Mouse (Mus musculus): ENCODE measurements at regions not wholly inside any gene's neighbourhood (a gene's known extent, or its start where the extent isn't known, plus 50 kb on each side); places are given as distances from the start of the nearest gene placed in this dataset.
A peak's percentile ranks its signal among the peaks of the same experiment; 100 is the strongest.

DNA sequence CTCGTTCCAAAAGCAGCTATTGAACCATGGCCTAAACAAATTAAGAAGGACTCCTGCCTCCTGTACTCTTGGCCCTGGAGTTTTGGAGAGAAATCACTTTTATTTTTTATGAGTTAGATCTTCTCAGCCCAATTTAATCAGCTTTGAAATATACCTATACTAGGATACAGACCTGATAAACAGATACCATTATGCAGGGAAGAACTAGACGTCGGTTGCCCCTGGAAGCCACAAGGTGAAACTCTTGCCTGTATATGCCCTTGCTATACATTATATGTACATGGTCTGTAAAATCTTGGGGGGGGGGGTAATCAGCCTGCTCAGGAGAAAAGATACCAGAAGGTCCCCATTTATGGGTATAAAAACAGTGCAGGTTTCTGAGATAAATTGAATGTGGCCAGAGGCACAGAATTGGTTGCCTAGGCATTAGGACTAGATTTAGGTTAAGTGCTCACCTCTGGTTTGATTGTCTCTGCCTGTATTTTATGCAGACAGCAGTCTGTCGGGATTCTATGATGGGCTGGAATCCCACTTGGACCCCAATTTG, 1239.9 kb upstream of the A1bg start:
- Histone ChIP-seq H3K4me1 (ENCODE audit: control insufficient read depth in 1 of 2, insufficient read depth in 2 of 2) (peaks cover 38 to 99% of the 10 kb centered on the region in 2 experiments), H3K27me3 (replicated peaks) (no peaks in the 10 kb centered on the region), H3K79me2 (replicated peaks; ENCODE audit: control insufficient read depth, extremely low read depth, insufficient read depth, poor library complexity, severe bottlenecking) (peaks cover 95% of the 10 kb centered on the region), H3K36me3 (replicated peaks in 1 of 2; ENCODE audit: control insufficient read depth in 1 of 2, insufficient read depth in 1 of 2, low read length in 1 of 2) (peaks cover 37 to 95% of the 10 kb centered on the region in 2 experiments), H3K9ac (ENCODE audit: insufficient read depth, low read depth) (no peak overlapping the region), H3K4me3 (replicated peaks in 1 of 3; ENCODE audit: low read depth in 2 of 3, low read length in 2 of 3, poor library complexity in 1 of 3) (no peak overlapping the region), H3K27ac (ENCODE audit: insufficient read depth, low read depth) (peak overlapping the region; percentile 45; the same call in 1 of the 2 replicates), H3K9me3 (replicated peaks; ENCODE audit: low read length) (no peaks in the 10 kb centered on the region), H3K4me2 (ENCODE audit: insufficient read depth, low read depth, poor library complexity, severe bottlenecking) (no peak overlapping the region)
- in situ Hi-C loops (cut with MboI; ENCODE audit: low pct_ligation_motif_present, low pct_unique_long_range_greater_than_20kb, low sequenced_read_pairs) (no loop called here), dilution Hi-C loops (cut with MboI; ENCODE audit: extremely low pct_ligation_motif_present, extremely low pct_unique_long_range_greater_than_20kb, low sequenced_read_pairs) (no loop called here)
- TF ChIP-seq GABPA (IDR thresholded peaks at IDR 0.05; ENCODE audit: insufficient replicate concordance, low read depth, low read length) = no peak
- TF ChIP-seq NRF1 (IDR thresholded peaks at IDR 0.05; ENCODE audit: low read depth, low read length) = no peak
- no peak for TF ChIP-seq RAD21 (IDR thresholded peaks at IDR 0.05; ENCODE audit: low read depth, low read length)
- no peak for TF ChIP-seq JUND (conservative IDR thresholded peaks at IDR 0.05; ENCODE audit: low read depth, low read length)
- TF ChIP-seq HCFC1 (IDR thresholded peaks at IDR 0.05; ENCODE audit: low read depth, low read length) = no peak
- no peak for TF ChIP-seq KAT2A (IDR thresholded peaks at IDR 0.05; ENCODE audit: insufficient replicate concordance, low read length)
- no peak for TF ChIP-seq USF1 (IDR thresholded peaks at IDR 0.05; ENCODE audit: low read depth, low read length)
- TF ChIP-seq ZC3H11A (IDR thresholded peaks at IDR 0.05; ENCODE audit: low read depth, low read length) = no peak
- TF ChIP-seq ELF1 (IDR thresholded peaks at IDR 0.05; ENCODE audit: low read depth, low read length) = no peak
- TF ChIP-seq E2F4 (IDR thresholded peaks at IDR 0.05; ENCODE audit: insufficient replicate concordance, low read depth, low read length) = no peak
- no peak for DNase-seq (ENCODE audit: extremely low read depth)

GRCm38 (mm10) chr15:62161975-62162647, 1239.3 kb upstream of the A1bg start:
- DNase-seq (ENCODE audit: extremely low read depth) = no peak
- Histone ChIP-seq H3K4me3 (replicated peaks in 1 of 3; ENCODE audit: low read depth in 2 of 3, low read length in 2 of 3, poor library complexity in 1 of 3) (no peak overlapping the region), H3K9me3 (replicated peaks; ENCODE audit: low read length) (no peaks in the 10 kb centered on the region), H3K36me3 (replicated peaks in 1 of 2; ENCODE audit: control insufficient read depth in 1 of 2, insufficient read depth in 1 of 2, low read length in 1 of 2) (peaks cover 36 to 95% of the 10 kb centered on the region in 2 experiments), H3K27me3 (replicated peaks) (no peaks in the 10 kb centered on the region), H3K4me2 (ENCODE audit: insufficient read depth, low read depth, poor library complexity, severe bottlenecking) (no peak overlapping the region), H3K4me1 (ENCODE audit: control insufficient read depth in 1 of 2, insufficient read depth in 2 of 2) (peaks cover 39 to 99% of the 10 kb centered on the region in 2 experiments), H3K27ac (ENCODE audit: insufficient read depth, low read depth) (peak overlapping the region; percentile 45), H3K79me2 (replicated peaks; ENCODE audit: control insufficient read depth, extremely low read depth, insufficient read depth, poor library complexity, severe bottlenecking) (peaks cover 95% of the 10 kb centered on the region), H3K9ac (ENCODE audit: insufficient read depth, low read depth) (no peak overlapping the region)
- dilution Hi-C loops (cut with MboI; ENCODE audit: extremely low pct_ligation_motif_present, extremely low pct_unique_long_range_greater_than_20kb, low sequenced_read_pairs) (no loop called here), in situ Hi-C loops (cut with MboI; ENCODE audit: low pct_ligation_motif_present, low pct_unique_long_range_greater_than_20kb, low sequenced_read_pairs) (no loop called here)
- TF ChIP-seq MEF2A (IDR thresholded peaks at IDR 0.05; ENCODE audit: borderline replicate concordance, low read depth, low read length) = no peak
- no peak for TF ChIP-seq SMC3 (IDR thresholded peaks at IDR 0.05; ENCODE audit: low read depth, low read length)
- no peak for TF ChIP-seq IRF4 (IDR thresholded peaks at IDR 0.05; ENCODE audit: low read depth, low read length)
- no peak for TF ChIP-seq MAZ (IDR thresholded peaks at IDR 0.05; ENCODE audit: low read depth, low read length)
- no peak for TF ChIP-seq RCOR1 (conservative IDR thresholded peaks at IDR 0.05; ENCODE audit: low read depth, low read length)
- TF ChIP-seq MYC (IDR thresholded peaks at IDR 0.05; ENCODE audit: low read depth, low read length) = no peak
